Mouse (Mus musculus) frontal cortex, adult 2 months (tissue): ENCODE results near the gene Arrdc5. TPM values are rescaled to one million over a fixed set of nuclear protein-coding genes. Genes with fewer than 3 reads are reported as not detected.

Experiments
- DNase-seq, 2 experiments: peaks; one replicate each; pipeline ENCODE4 v3.0.0; 2022; ENCODE audit warnings: low spot score in 1 of 2; ENCODE audit errors: extremely low spot score in 1 of 2
- polyA plus RNA-seq: library from polyadenylated mRNA; depleted of rRNA; stranded (reverse); fragments of >200 nt; gene quantifications from 2 replicates; pipeline ENCODE4 v1.2.3, GENCODE M21; 2012; rRNA removed

Gene Arrdc5
- polyA plus RNA-seq, 1 experiment, result not detected

GRCm38 (mm10) chr17:56257181-56257894 is 42.7 kb downstream of the Arrdc5 start:
- DNase-seq, result no peak

GRCm38 (mm10) chr17:56256239-56256881 is 43.7 kb downstream of the Arrdc5 start, which contains the start of gene Fem1a:
Gene Fem1a, plus strand, starts transcription at chr17:56256810.
- DNase-seq, result peak; percentile 98 to 99

GRCm38 (mm10) chr17:56255863-56256238 is 44.2 kb downstream of the Arrdc5 start:
- peak; percentile 98 to 100 for DNase-seq

GRCm38 (mm10) chr17:56255429-56255828 is 44.7 kb downstream of the Arrdc5 start:
- peak in 1 of 2 experiments; percentile 73 for DNase-seq

GRCm38 (mm10) chr17:56254695-56255094 is 45.4 kb downstream of the Arrdc5 start:
- DNase-seq, result no peak

- peak; percentile 65 to 83 for DNase-seq
Observed at GRCm38 (mm10) chr17:56251136-56251829, 48.8 kb downstream of the Arrdc5 start.

- no peak for DNase-seq
Observed at GRCm38 (mm10) chr17:56245608-56246007, 54.5 kb downstream of the Arrdc5 start.

Other genes with a start within 250 kb of the Arrdc5 start
- 106 and 113 TPM in 2 replicates for gene Ubxn6, start 225.3 kb downstream of the Arrdc5 start, polyA plus RNA-seq
- 129 and 145 TPM in 2 replicates for gene Hdgfl2, start 220.7 kb downstream of the Arrdc5 start, polyA plus RNA-seq
- gene Plin4, start 190.5 kb downstream of the Arrdc5 start, polyA plus RNA-seq, result 0.36 and 0.56 TPM in 2 replicates
- 0.19 and 0.38 TPM in 2 replicates for gene Plin5, start 182.7 kb downstream of the Arrdc5 start, polyA plus RNA-seq
- gene Lrg1, start 178.3 kb downstream of the Arrdc5 start, polyA plus RNA-seq, result 1.9 and 3.4 TPM in 2 replicates
- 89.0 and 95.5 TPM in 2 replicates for gene Sema6b, start 159.9 kb downstream of the Arrdc5 start, polyA plus RNA-seq
- 6.6 TPM in 2 replicates for gene Tnfaip8l1, start 137.8 kb downstream of the Arrdc5 start, polyA plus RNA-seq
- 43.1 and 43.8 TPM in 2 replicates for gene Mydgf, start 116.4 kb downstream of the Arrdc5 start, polyA plus RNA-seq
- 49.7 and 52.4 TPM in 2 replicates for gene Dpp9, start 81.4 kb downstream of the Arrdc5 start, polyA plus RNA-seq
- 23.7 and 24.1 TPM in 2 replicates for gene Fem1a, start 43.5 kb downstream of the Arrdc5 start, polyA plus RNA-seq
- 4.5 and 5.0 TPM in 2 replicates for gene Ticam1, start 23.5 kb downstream of the Arrdc5 start, polyA plus RNA-seq
- gene Plin3, start 7.4 kb downstream of the Arrdc5 start, polyA plus RNA-seq, result 10.8 and 11.2 TPM in 2 replicates
- 1.8 and 2.1 TPM in 2 replicates for gene Uhrf1, start 3.0 kb upstream of the Arrdc5 start, polyA plus RNA-seq
- 43.8 and 49.9 TPM in 2 replicates for gene Kdm4b, start 25.8 kb upstream of the Arrdc5 start, polyA plus RNA-seq
- gene Ptprs, start 176.2 kb upstream of the Arrdc5 start, polyA plus RNA-seq, result 622 and 690 TPM in 2 replicates
- gene Znrf4, start 212.1 kb upstream of the Arrdc5 start, polyA plus RNA-seq, result not detected in 2 replicates